Mouse (Mus musculus) lung, embryonic 15.5 days (tissue): Measurements from ENCODE around the gene Ofcc1. TPM values are rescaled to one million over a fixed set of nuclear protein-coding genes. Genes with fewer than 3 reads are reported as not detected.

Experiments
- ATAC-seq: fragments of 200-750 bp; cut with Nextera tagmentation; 2 replicates; pipeline ENCODE4 v1.8.0; 2017; ENCODE audit warnings: moderate number of reproducible peaks, borderline replicate concordance; ENCODE audit not compliant: low FRiP score, low TSS enrichment; ENCODE audit errors: extremely low read depth
- H3K27ac ChIP-seq: fragments of 300-500 bp; sonication (generic); 2 replicates; pipeline ENCODE4 v1.5.1; 2015; ENCODE audit warnings: moderate library complexity, mild to moderate bottlenecking, inconsistent platforms
- H3K27me3 ChIP-seq: fragments of 300-500 bp; sonication (generic); 2 replicates; pipeline ENCODE4 v1.6.1; 2015; ENCODE audit warnings: inconsistent platforms
- H3K36me3 ChIP-seq: fragments of 300-500 bp; sonication (generic); 2 replicates; pipeline ENCODE4 v1.6.1; 2015; ENCODE audit warnings: inconsistent platforms
- H3K4me1 ChIP-seq: fragments of 300-500 bp; sonication (generic); 2 replicates; pipeline ENCODE4 v1.6.1; 2015; ENCODE audit warnings: inconsistent platforms
- H3K4me2 ChIP-seq: fragments of 300-500 bp; sonication (generic); 2 replicates; pipeline ENCODE4 v1.6.1; 2015; ENCODE audit warnings: inconsistent platforms, mild to moderate bottlenecking, moderate library complexity
- H3K4me3 ChIP-seq: fragments of 300-500 bp; sonication (generic); 2 replicates; pipeline ENCODE4 v1.5.1; 2015; ENCODE audit warnings: mild to moderate bottlenecking, inconsistent platforms
- H3K9ac ChIP-seq: fragments of 300-500 bp; sonication (generic); 2 replicates; pipeline ENCODE4 v1.6.1; 2015; ENCODE audit warnings: inconsistent platforms
- H3K9me3 ChIP-seq: fragments of 300-500 bp; sonication (generic); 2 replicates; pipeline ENCODE4 v1.6.1; 2016; ENCODE audit warnings: inconsistent platforms
- WGBS: fragments of 180-500 bp; shearing (Covaris S2); methylation state at CpG from one replicate; pipeline ENCODE4 v1.1.7; 2015; 5-methylcytosine and 5-hydroxymethylcytosine counted together
- polyA plus RNA-seq: library from polyadenylated mRNA; unstranded; fragments of >200 nt; fragmentation: Nextera tagmentation; extraction: Ambion mirVana; gene quantifications from 2 replicates; pipeline ENCODE4 v1.2.1, GENCODE M21; 2015

The Ofcc1 gene
- polyA plus RNA-seq, 1 experiment from 2014 or later: not detected

- 81% methylated on average over 5 of the region's 5 CpGs for WGBS
Observed at GRCm38 (mm10) chr13:40061281-40061680, 300.0 kb downstream of the Ofcc1 start.

GRCm38 (mm10) chr13:40037881-40038280, 323.4 kb downstream of the Ofcc1 start:
- Histone ChIP-seq H3K4me1 (no peaks in the 10 kb centered on the region), H3K36me3 (no peaks in the 10 kb centered on the region), H3K27ac (no peak overlapping the region), H3K4me3 (no peak overlapping the region), H3K9me3 (no peaks in the 10 kb centered on the region), H3K4me2 (no peak overlapping the region), H3K9ac (no peak overlapping the region), H3K27me3 (no peaks in the 10 kb centered on the region)
- ATAC-seq: no peak
- WGBS: 74% methylated on average over 2 of the region's 2 CpGs

More at GRCm38 (mm10) chr13:40061281-40061680, 300.0 kb downstream of the Ofcc1 start:
- Histone ChIP-seq H3K4me3 (no peak overlapping the region), H3K4me2 (no peak overlapping the region), H3K4me1 (no peaks in the 10 kb centered on the region), H3K27ac (no peak overlapping the region), H3K36me3 (no peaks in the 10 kb centered on the region), H3K9ac (no peak overlapping the region), H3K27me3 (no peaks in the 10 kb centered on the region), H3K9me3 (no peaks in the 10 kb centered on the region)
- ATAC-seq: no peak

- H3K4me2 ChIP-seq: no peak overlapping the region
- no peak overlapping the region for H3K4me3 ChIP-seq
- no peaks in the 10 kb centered on the region for H3K27me3 ChIP-seq
- no peaks in the 10 kb centered on the region for H3K4me1 ChIP-seq
- H3K36me3 ChIP-seq: no peaks in the 10 kb centered on the region
- 84% methylated on average over 17 of the region's 17 CpGs for WGBS
- ATAC-seq: no peak
- no peak overlapping the region for H3K27ac ChIP-seq
- H3K9ac ChIP-seq: no peak overlapping the region
- no peaks in the 10 kb centered on the region for H3K9me3 ChIP-seq
Observed at GRCm38 (mm10) chr13:40036981-40037765, 324.1 kb downstream of the Ofcc1 start.

- Histone ChIP-seq H3K4me1 (no peaks in the 10 kb centered on the region), H3K9me3 (no peaks in the 10 kb centered on the region), H3K4me3 (no peak overlapping the region), H3K4me2 (no peak overlapping the region), H3K27me3 (no peaks in the 10 kb centered on the region), H3K36me3 (no peaks in the 10 kb centered on the region), H3K27ac (no peak overlapping the region), H3K9ac (no peak overlapping the region)
- no peak for ATAC-seq
- WGBS: 84% methylated on average over 1 of the region's 1 CpGs
Observed at GRCm38 (mm10) chr13:40029426-40029825, 331.8 kb downstream of the Ofcc1 start.

- Histone ChIP-seq H3K27ac (no peak overlapping the region), H3K4me3 (no peak overlapping the region), H3K27me3 (no peaks in the 10 kb centered on the region), H3K9me3 (no peaks in the 10 kb centered on the region), H3K9ac (no peak overlapping the region), H3K36me3 (no peaks in the 10 kb centered on the region), H3K4me1 (no peaks in the 10 kb centered on the region), H3K4me2 (no peak overlapping the region)
- 89% methylated on average over 4 of the region's 4 CpGs for WGBS
- no peak for ATAC-seq
Observed at GRCm38 (mm10) chr13:40028827-40029226, 332.4 kb downstream of the Ofcc1 start.

GRCm38 (mm10) chr13:40025816-40026215, 335.4 kb downstream of the Ofcc1 start:
- no peaks in the 10 kb centered on the region for H3K9me3 ChIP-seq
- H3K27ac ChIP-seq: no peak overlapping the region
- no peaks in the 10 kb centered on the region for H3K36me3 ChIP-seq
- H3K4me1 ChIP-seq: no peaks in the 10 kb centered on the region
- no peak overlapping the region for H3K4me2 ChIP-seq
- H3K4me3 ChIP-seq: no peak overlapping the region
- ATAC-seq: no peak
- H3K9ac ChIP-seq: no peak overlapping the region
- H3K27me3 ChIP-seq: no peaks in the 10 kb centered on the region
- 92% methylated on average over 4 of the region's 4 CpGs for WGBS

GRCm38 (mm10) chr13:40023201-40023777, 338.0 kb downstream of the Ofcc1 start:
- Histone ChIP-seq H3K4me1 (no peaks in the 10 kb centered on the region), H3K4me3 (no peak overlapping the region), H3K27me3 (no peaks in the 10 kb centered on the region), H3K9ac (no peak overlapping the region), H3K27ac (no peak overlapping the region), H3K9me3 (no peaks in the 10 kb centered on the region), H3K4me2 (no peak overlapping the region), H3K36me3 (no peaks in the 10 kb centered on the region)
- ATAC-seq: no peak
- WGBS: 88% methylated on average over 8 of the region's 8 CpGs

- ATAC-seq: no peak
- WGBS: 36% methylated on average over 1 of the region's 1 CpGs
- H3K27me3 ChIP-seq: no peaks in the 10 kb centered on the region
- no peaks in the 10 kb centered on the region for H3K9me3 ChIP-seq
- no peak overlapping the region for H3K9ac ChIP-seq
- H3K27ac ChIP-seq: no peak overlapping the region
- H3K4me2 ChIP-seq: no peak overlapping the region
- no peaks in the 10 kb centered on the region for H3K36me3 ChIP-seq
- no peak overlapping the region for H3K4me3 ChIP-seq
- H3K4me1 ChIP-seq: no peaks in the 10 kb centered on the region
Observed at GRCm38 (mm10) chr13:40022609-40023008, 338.6 kb downstream of the Ofcc1 start.

- Histone ChIP-seq H3K4me3 (no peak overlapping the region), H3K4me2 (no peak overlapping the region), H3K27me3 (no peaks in the 10 kb centered on the region), H3K9me3 (no peaks in the 10 kb centered on the region), H3K36me3 (no peaks in the 10 kb centered on the region), H3K9ac (no peak overlapping the region), H3K4me1 (no peaks in the 10 kb centered on the region), H3K27ac (no peak overlapping the region)
- ATAC-seq: no peak
- WGBS: 76% methylated on average over 8 of the region's 8 CpGs
Observed at GRCm38 (mm10) chr13:40000236-40000635, 361.0 kb downstream of the Ofcc1 start.

GRCm38 (mm10) chr13:39997901-39998300, 363.3 kb downstream of the Ofcc1 start:
- Histone ChIP-seq H3K27ac (no peak overlapping the region), H3K27me3 (no peaks in the 10 kb centered on the region)
- WGBS: 75% methylated on average over 4 of the region's 4 CpGs

GRCm38 (mm10) chr13:39979294-39980061, 381.8 kb downstream of the Ofcc1 start:
- Histone ChIP-seq H3K9ac (no peak overlapping the region), H3K4me2 (no peak overlapping the region), H3K27me3 (no peaks in the 10 kb centered on the region), H3K36me3 (no peaks in the 10 kb centered on the region), H3K27ac (no peak overlapping the region), H3K9me3 (no peaks in the 10 kb centered on the region), H3K4me3 (no peak overlapping the region), H3K4me1 (no peaks in the 10 kb centered on the region)
- no peak for ATAC-seq
- 83% methylated on average over 18 of the region's 18 CpGs for WGBS

More at GRCm38 (mm10) chr13:39997901-39998300, 363.3 kb downstream of the Ofcc1 start:
- no peak for ATAC-seq
- Histone ChIP-seq H3K36me3 (no peaks in the 10 kb centered on the region), H3K9ac (no peak overlapping the region), H3K4me3 (no peak overlapping the region), H3K9me3 (no peaks in the 10 kb centered on the region), H3K4me1 (no peaks in the 10 kb centered on the region), H3K4me2 (no peak overlapping the region)
